Mouse (Mus musculus): ENCODE measurements around the gene Rab17. TPM values are rescaled to one million over a fixed set of nuclear protein-coding genes. Genes with fewer than 3 reads are reported as not detected.

The Rab17 gene
- polyA plus RNA-seq, 1 experiment: not detected

DNA sequence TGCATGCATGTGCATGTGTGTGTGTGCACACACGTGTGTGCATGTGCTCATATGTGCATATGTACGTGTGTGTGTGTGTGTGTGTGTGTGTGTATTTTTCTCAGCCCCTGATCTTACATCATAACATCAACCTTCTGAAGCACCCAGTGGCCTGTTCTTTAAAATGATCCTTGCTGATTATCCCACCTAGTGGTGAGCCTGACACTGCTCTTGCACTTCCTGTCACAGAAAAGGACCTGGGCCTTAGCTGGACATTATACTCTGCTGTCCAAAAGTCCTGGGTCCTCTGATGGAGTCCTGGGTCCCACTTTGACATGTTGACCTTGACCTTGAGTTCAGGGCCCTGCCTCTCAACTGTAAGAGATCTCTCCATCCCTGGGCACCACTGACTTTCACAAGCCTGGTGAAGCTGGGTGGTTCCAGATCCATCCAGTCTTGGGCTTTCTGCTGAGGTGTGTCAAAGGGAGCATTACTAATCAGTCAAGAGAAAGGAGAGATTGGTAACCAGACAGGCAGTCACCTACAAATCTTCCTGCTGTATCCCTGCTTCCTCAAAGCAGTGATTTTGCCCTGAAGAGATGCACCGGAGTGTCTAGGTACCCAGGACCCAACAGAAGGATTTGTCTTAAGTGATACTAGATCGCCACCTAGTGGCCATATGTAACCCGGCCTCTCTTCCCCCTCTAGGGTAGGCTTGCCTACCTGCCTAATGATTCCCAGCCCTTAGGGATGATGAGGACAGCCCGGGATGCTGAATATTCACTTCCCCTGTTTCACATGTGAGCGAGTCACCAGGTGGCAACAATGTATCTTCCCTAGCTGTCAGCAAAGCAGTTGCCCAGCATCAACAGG is 13.0 kb downstream of the Rab17 start:
- TF ChIP-seq CTCF (IDR thresholded peaks at IDR 0.05; ENCODE audit: insufficient read depth, low read depth, low read length) (0 out of 2 replicates have a peak, but pooled peaks have one; percentile 17), POLR2A (IDR thresholded peaks at IDR 0.05; ENCODE audit: insufficient read depth, low read depth, low read length) (no peak)
- Histone ChIP-seq H3K4me3 (ENCODE audit: insufficient read depth, low read depth, low read length) (no peak overlapping the region), H3K27ac (ENCODE audit: insufficient read depth, low read depth, low read length) (no peak overlapping the region), H3K4me1 (ENCODE audit: control insufficient read depth, insufficient read depth, low read length) (no peaks in the 10 kb centered on the region)
- WGBS: 32% methylated on average over 7 of the region's 7 CpGs

DNA sequence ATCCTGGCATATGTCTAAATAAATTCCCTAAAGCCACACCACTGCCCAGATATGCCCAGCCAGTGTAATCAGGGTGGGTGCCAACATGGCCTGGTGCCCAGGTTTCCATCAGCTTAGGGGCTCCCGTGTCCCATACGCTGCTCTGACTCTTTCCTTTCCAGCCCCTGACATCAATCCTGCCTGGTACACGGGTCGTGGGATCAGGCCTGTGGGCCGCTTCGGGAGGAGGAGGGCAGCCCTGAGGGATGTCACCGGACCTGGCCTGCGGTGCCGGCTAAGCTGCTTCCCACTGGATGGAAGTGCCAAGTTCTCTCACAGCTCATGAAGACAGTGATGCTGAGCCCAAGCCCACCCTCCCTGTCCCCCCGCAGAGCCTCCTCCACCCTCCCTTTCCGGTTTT is 15.8 kb downstream of the Rab17 start:
- WGBS: 34% methylated on average over 11 of the region's 11 CpGs
- no peak overlapping the region for H3K27ac ChIP-seq (ENCODE audit: insufficient read depth, low read depth, low read length)
- H3K4me1 ChIP-seq (ENCODE audit: control insufficient read depth, insufficient read depth, low read length): no peaks in the 10 kb centered on the region
- TF ChIP-seq POLR2A (IDR thresholded peaks at IDR 0.05; ENCODE audit: insufficient read depth, low read depth, low read length) (no peak), CTCF (IDR thresholded peaks at IDR 0.05; ENCODE audit: insufficient read depth, low read depth, low read length) (no peak)
- H3K4me3 ChIP-seq (ENCODE audit: insufficient read depth, low read depth, low read length): no peak overlapping the region

- WGBS: 91% methylated on average over 8 of the region's 8 CpGs
- TF ChIP-seq CTCF (IDR thresholded peaks at IDR 0.05; ENCODE audit: insufficient read depth, low read depth, low read length) (no peak), POLR2A (IDR thresholded peaks at IDR 0.05; ENCODE audit: insufficient read depth, low read depth, low read length) (no peak)
- Histone ChIP-seq H3K27ac (ENCODE audit: insufficient read depth, low read depth, low read length) (no peak within 1 kb of the TSS), H3K4me1 (ENCODE audit: control insufficient read depth, insufficient read depth, low read length) (no peaks in the 10 kb centered on the region), H3K4me3 (ENCODE audit: insufficient read depth, low read depth, low read length) (no peak within 1 kb of the TSS)
Observed at GRCm38 (mm10) chr1:90952808-90953207, 16.7 kb downstream of the Rab17 start, which contains the start of gene Prlh. Gene Prlh (plus strand): TSS chr1:90953108.

DNA sequence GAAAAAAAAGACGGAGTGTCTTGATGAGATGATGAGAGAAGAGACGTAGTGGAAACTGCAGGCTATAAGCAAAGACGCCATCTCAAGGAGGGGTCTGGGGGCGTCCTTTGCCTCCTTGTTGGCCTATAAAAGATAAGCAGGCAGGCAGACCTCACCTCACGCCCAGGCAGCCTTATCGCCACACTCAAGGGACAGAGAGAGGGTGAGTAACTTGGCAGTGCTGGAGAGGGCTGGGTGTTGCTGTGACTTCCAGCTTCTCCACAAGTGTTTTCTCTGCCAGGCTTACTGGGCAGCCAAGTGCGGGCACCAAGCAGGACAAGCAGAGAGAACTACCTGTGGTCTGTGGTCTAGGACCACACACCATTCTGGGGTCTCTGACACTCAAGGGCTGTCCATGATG is 17.8 kb downstream of the Rab17 start:
- Histone ChIP-seq H3K4me3 (ENCODE audit: insufficient read depth, low read depth, low read length) (no peak overlapping the region), H3K27ac (ENCODE audit: insufficient read depth, low read depth, low read length) (no peak overlapping the region), H3K4me1 (ENCODE audit: control insufficient read depth, insufficient read depth, low read length) (no peaks in the 10 kb centered on the region)
- TF ChIP-seq CTCF (IDR thresholded peaks at IDR 0.05; ENCODE audit: insufficient read depth, low read depth, low read length) (no peak), POLR2A (IDR thresholded peaks at IDR 0.05; ENCODE audit: insufficient read depth, low read depth, low read length) (no peak)
- 88% methylated on average over 7 of the region's 7 CpGs for WGBS

DNA sequence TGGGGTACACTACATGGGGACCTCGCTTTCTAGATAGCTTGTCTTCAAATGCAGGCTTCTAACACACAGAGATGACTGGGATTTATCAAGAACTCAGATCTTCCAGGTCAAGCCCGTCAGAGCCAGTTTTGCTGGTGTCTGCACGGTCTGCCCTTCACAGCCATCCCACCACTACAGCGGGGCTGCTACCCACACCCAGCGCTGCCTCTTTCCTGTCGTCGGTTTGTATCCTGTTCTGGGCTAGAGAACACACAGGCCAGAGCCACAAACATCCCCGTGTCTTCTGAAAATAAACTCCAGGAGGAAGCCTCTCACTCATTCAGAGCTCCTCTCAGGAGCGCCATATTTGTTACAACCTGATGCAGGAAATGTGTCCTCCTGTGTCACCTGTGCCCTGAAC is 20.2 kb downstream of the Rab17 start:
- H3K4me3 ChIP-seq (ENCODE audit: insufficient read depth, low read depth, low read length): no peak overlapping the region
- H3K4me1 ChIP-seq (ENCODE audit: control insufficient read depth, insufficient read depth, low read length): no peaks in the 10 kb centered on the region
- TF ChIP-seq POLR2A (IDR thresholded peaks at IDR 0.05; ENCODE audit: insufficient read depth, low read depth, low read length) (no peak), CTCF (IDR thresholded peaks at IDR 0.05; ENCODE audit: insufficient read depth, low read depth, low read length) (no peak)
- 78% methylated on average over 9 of the region's 9 CpGs for WGBS
- no peak overlapping the region for H3K27ac ChIP-seq (ENCODE audit: insufficient read depth, low read depth, low read length)

DNA sequence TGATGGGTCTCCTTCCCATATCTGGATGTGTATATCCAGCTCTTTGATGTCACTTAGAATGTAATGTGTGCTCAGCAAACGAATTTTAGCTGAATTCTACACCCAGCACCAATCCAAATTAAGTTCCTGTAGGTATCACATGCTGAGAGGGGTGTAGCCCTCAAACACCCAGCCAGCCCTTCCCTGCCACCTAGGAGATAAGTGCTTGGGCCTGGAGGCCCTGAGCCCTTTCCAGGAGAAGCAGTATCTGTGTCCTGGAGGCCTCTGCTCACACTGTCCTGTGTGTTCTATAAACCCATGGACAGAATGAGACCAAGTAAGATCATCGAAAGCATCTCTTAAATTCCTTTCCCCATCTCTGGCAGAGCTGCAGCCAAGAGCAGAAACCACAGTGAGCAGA is 22.2 kb downstream of the Rab17 start:
- Histone ChIP-seq H3K4me3 (ENCODE audit: insufficient read depth, low read depth, low read length) (no peak overlapping the region), H3K4me1 (ENCODE audit: control insufficient read depth, insufficient read depth, low read length) (no peaks in the 10 kb centered on the region), H3K27ac (ENCODE audit: insufficient read depth, low read depth, low read length) (no peak overlapping the region)
- TF ChIP-seq POLR2A (IDR thresholded peaks at IDR 0.05; ENCODE audit: insufficient read depth, low read depth, low read length) (no peak), CTCF (IDR thresholded peaks at IDR 0.05; ENCODE audit: insufficient read depth, low read depth, low read length) (no peak)
- WGBS: 82% methylated on average over 2 of the region's 2 CpGs

DNA sequence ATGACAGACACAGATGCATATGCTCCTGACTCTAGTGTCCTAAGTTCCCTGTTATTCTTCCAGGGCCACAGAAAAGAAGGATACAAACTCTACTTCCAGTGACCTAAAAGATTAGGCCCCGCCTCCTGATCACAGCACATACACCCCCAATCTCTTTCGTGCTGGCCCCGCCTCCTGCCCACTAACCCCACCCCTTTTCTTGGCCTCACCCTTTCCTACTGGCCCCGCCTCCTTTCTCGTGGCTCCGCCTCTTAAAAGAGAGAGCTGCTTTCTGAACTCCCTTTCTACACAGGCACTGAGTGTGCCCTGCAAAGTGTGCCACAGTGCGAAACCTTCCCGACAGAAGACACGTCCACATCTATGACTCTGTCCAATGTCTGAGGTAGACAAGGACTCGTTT is 24.3 kb downstream of the Rab17 start:
- 68% methylated on average over 10 of the region's 10 CpGs for WGBS
- H3K4me1 ChIP-seq (ENCODE audit: control insufficient read depth, insufficient read depth, low read length): no peaks in the 10 kb centered on the region
- H3K27ac ChIP-seq (ENCODE audit: insufficient read depth, low read depth, low read length): no peak overlapping the region
- TF ChIP-seq CTCF (IDR thresholded peaks at IDR 0.05; ENCODE audit: insufficient read depth, low read depth, low read length): no peak
- TF ChIP-seq POLR2A (IDR thresholded peaks at IDR 0.05; ENCODE audit: insufficient read depth, low read depth, low read length): no peak
- no peak overlapping the region for H3K4me3 ChIP-seq (ENCODE audit: insufficient read depth, low read depth, low read length)

DNA sequence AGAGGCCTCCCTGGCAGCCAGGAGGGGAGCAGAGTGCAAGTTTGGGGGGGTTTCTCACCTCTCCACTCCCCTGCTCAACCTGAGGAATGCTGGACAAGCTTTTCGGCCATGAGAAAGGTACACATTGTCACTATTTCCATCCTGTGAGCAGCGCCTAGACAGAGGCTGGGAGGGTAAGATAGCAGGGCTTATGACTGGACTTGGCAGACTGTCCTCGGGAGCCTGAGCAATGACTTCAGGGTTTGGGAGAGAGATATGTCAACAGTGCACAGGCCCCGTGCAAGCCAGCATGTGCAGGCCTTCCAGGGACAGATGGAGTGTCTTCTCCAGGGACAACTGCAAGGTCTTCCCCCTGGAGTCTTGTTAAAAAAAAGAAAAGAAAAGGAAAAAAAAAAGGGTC is 29.5 kb downstream of the Rab17 start:
- no peaks in the 10 kb centered on the region for H3K4me1 ChIP-seq (ENCODE audit: control insufficient read depth, insufficient read depth, low read length)
- no peak overlapping the region for H3K4me3 ChIP-seq (ENCODE audit: insufficient read depth, low read depth, low read length)
- TF ChIP-seq POLR2A (IDR thresholded peaks at IDR 0.05; ENCODE audit: insufficient read depth, low read depth, low read length) (no peak), CTCF (IDR thresholded peaks at IDR 0.05; ENCODE audit: insufficient read depth, low read depth, low read length) (no peak)
- 91% methylated on average over 4 of the region's 4 CpGs for WGBS
- H3K27ac ChIP-seq (ENCODE audit: insufficient read depth, low read depth, low read length): no peak overlapping the region

DNA sequence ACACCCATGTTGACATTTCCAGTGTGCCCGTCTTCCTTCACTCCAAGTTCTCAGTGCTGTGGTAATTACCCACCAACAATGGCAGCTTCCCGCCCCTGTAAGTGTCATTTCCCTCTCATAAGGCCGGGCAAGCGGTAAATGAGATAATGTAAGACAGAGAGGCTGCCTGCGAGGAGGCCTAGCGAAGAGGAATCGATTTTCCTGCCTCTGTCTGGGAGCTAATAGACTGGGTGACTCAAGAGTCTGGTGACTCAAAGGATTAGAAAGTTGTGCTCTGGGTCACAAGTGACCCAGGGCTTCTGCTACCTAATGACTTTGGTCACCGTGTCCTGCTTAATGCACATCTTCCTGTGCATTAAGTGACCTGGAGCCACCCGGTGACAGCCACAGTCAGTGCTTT is 32.5 kb downstream of the Rab17 start:
- WGBS: 65% methylated on average over 9 of the region's 9 CpGs
- H3K4me3 ChIP-seq (ENCODE audit: insufficient read depth, low read depth, low read length): no peak overlapping the region
- no peak overlapping the region for H3K27ac ChIP-seq (ENCODE audit: insufficient read depth, low read depth, low read length)
- no peak for TF ChIP-seq CTCF (IDR thresholded peaks at IDR 0.05; ENCODE audit: insufficient read depth, low read depth, low read length)
- TF ChIP-seq POLR2A (IDR thresholded peaks at IDR 0.05; ENCODE audit: insufficient read depth, low read depth, low read length): no peak
- no peaks in the 10 kb centered on the region for H3K4me1 ChIP-seq (ENCODE audit: control insufficient read depth, insufficient read depth, low read length)
